Mouse (Mus musculus): ENCODE results near the gene Lmtk2.

Gene Lmtk2

GRCm38 (mm10) chr5:144109201-144109600, 9.0 kb downstream of the Lmtk2 start:
- DNase-seq (ENCODE audit: inconsistent ontology term): no peak

GRCm38 (mm10) chr5:144112574-144113438, 12.6 kb downstream of the Lmtk2 start:
- no peak for DNase-seq (ENCODE audit: inconsistent ontology term)

GRCm38 (mm10) chr5:144114068-144114467, 13.8 kb downstream of the Lmtk2 start:
- no peak for DNase-seq (ENCODE audit: inconsistent ontology term)

- no peak for DNase-seq (ENCODE audit: inconsistent ontology term)
Measured at GRCm38 (mm10) chr5:144114970-144115627, 14.9 kb downstream of the Lmtk2 start.

GRCm38 (mm10) chr5:144115628-144115977, 15.4 kb downstream of the Lmtk2 start:
- no peak for DNase-seq (ENCODE audit: inconsistent ontology term)

GRCm38 (mm10) chr5:144118271-144118670, 18.0 kb downstream of the Lmtk2 start:
- no peak for DNase-seq (ENCODE audit: inconsistent ontology term)

GRCm38 (mm10) chr5:144119286-144119685, 19.1 kb downstream of the Lmtk2 start:
- DNase-seq (ENCODE audit: inconsistent ontology term): no peak

- DNase-seq (ENCODE audit: inconsistent ontology term): no peak
Measured at GRCm38 (mm10) chr5:144121489-144121888, 21.3 kb downstream of the Lmtk2 start.

GRCm38 (mm10) chr5:144125979-144126755, 25.9 kb downstream of the Lmtk2 start:
- peak; percentile 61 for DNase-seq (ENCODE audit: inconsistent ontology term)

GRCm38 (mm10) chr5:144143531-144143930, 43.3 kb downstream of the Lmtk2 start:
- no peak for DNase-seq (ENCODE audit: inconsistent ontology term)

GRCm38 (mm10) chr5:144146898-144147297, 46.7 kb downstream of the Lmtk2 start:
- no peak for DNase-seq (ENCODE audit: inconsistent ontology term)

- DNase-seq (ENCODE audit: inconsistent ontology term): no peak
Measured at GRCm38 (mm10) chr5:144149530-144149929, 49.3 kb downstream of the Lmtk2 start.

- DNase-seq (ENCODE audit: inconsistent ontology term): no peak
Measured at GRCm38 (mm10) chr5:144151270-144151669, 51.0 kb downstream of the Lmtk2 start.

- peak; percentile 39 for DNase-seq (ENCODE audit: inconsistent ontology term)
Measured at GRCm38 (mm10) chr5:144154528-144154927, 54.3 kb downstream of the Lmtk2 start.

- peak; percentile 7 for DNase-seq (ENCODE audit: inconsistent ontology term)
Measured at GRCm38 (mm10) chr5:144158604-144159003, 58.4 kb downstream of the Lmtk2 start.

GRCm38 (mm10) chr5:144159137-144159536, 58.9 kb downstream of the Lmtk2 start:
- DNase-seq (ENCODE audit: inconsistent ontology term): no peak

- no peak for DNase-seq (ENCODE audit: inconsistent ontology term)
Measured at GRCm38 (mm10) chr5:144162080-144162812, 62.0 kb downstream of the Lmtk2 start.

- DNase-seq (ENCODE audit: inconsistent ontology term): no peak
Measured at GRCm38 (mm10) chr5:144162813-144163517, 62.7 kb downstream of the Lmtk2 start.

- DNase-seq (ENCODE audit: inconsistent ontology term): no peak
Measured at GRCm38 (mm10) chr5:144165756-144166155, 65.5 kb downstream of the Lmtk2 start.

- no peak for DNase-seq (ENCODE audit: inconsistent ontology term)
Measured at GRCm38 (mm10) chr5:144169275-144169975, 69.2 kb downstream of the Lmtk2 start.

Measured in Muller cell, postnatal 12 days (primary cell).